Mouse (Mus musculus) liver, embryonic 14.5 days (tissue): ENCODE measurements around the gene Zrsr1.

Source experiments
- CTCF ChIP-seq: IDR thresholded peaks from 2 replicates; pipeline ENCODE4 v1.5.1; 2016; ENCODE audit warnings: antibody characterized with exemption, low read depth, control low read depth
- EP300 ChIP-seq: IDR thresholded peaks from 2 replicates; pipeline ENCODE4 v1.6.1; 2016; ENCODE audit warnings: antibody characterized with exemption, low read depth

- peak; percentile 33; the same call in 1 of the 2 replicates for TF ChIP-seq CTCF
- no peak; the same call in 1 of the 2 replicates for TF ChIP-seq EP300
Observed at GRCm38 (mm10) chr11:22972746-22973526, 1.1 kb downstream of the Zrsr1 start.
